Mouse (Mus musculus) kidney, adult 2 months (tissue): Measurements from ENCODE around the gene Arl5c.

Source experiments
- CTCF ChIP-seq: fragments of 200-500 bp; conservative IDR thresholded peaks from 2 replicates; pipeline ENCODE4 v1.5.1; 2011; ENCODE audit warnings: low read depth, mild to moderate bottlenecking, control low read depth, low read length, moderate library complexity, mixed read lengths; ENCODE audit not compliant: insufficient read depth, insufficient read length
- POLR2A ChIP-seq: fragments of 200-500 bp; IDR thresholded peaks from one replicate; pipeline ENCODE4 v1.6.1; 2011; ENCODE audit warnings: low read depth, low read length, control low read depth

DNA sequence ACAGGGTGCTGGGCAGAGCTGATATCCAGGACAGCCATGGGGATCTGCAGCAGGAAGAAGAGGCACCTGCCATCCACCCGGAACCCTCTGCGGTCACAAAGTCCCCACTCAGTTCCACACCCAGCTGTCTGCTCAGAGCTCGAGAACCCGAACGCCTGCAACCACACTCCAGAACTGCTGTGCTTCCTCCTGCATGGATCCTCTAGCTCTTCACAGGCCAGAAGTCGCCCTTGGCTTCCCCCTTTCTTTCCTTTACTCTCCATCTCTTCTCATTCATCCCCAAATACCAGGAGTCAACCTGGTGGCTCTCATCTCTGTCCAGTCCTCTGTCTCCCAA lies 42.1 kb downstream of the Arl5c start:
- TF ChIP-seq CTCF (no peak), POLR2A (no peak)
